Mouse (Mus musculus): ENCODE results near the gene C530025M09Rik. TPM values are rescaled to one million over a fixed set of nuclear protein-coding genes. Genes with fewer than 3 reads are reported as not detected.

The C530025M09Rik gene
- polyA plus RNA-seq, 1 experiment = not detected

DNA sequence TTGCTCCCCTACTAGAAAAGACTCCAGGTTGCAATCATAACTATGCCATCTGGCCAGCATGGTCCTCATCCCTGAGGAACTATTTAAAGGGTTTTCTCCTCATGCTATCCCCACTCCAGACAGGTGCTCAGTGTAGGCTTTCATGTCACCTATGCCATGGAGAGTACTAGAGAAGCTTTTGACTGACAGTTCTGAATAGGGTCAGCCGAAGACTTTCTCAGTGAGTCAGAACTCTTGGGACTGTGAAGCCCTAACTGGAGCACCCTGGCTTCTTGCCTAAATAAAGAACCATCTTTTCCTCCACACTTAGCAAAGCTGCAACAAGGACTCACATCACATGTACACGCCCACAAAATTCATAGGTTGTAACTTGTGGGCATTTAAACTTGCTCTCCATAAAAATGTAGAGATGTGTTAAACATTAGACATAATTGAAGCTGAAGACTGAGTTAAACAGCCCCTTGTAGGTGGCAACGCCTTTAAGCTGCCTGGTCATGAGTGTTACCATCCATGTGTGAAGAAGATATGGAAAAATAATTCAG lies 26.3 kb downstream of the C530025M09Rik start:
- Histone ChIP-seq H3K4me3 (ENCODE audit: low read depth, low read length) (no peak overlapping the region), H3K36me3 (ENCODE audit: control insufficient read depth, insufficient read depth, low read length) (no peaks in the 10 kb centered on the region), H3K27me3 (ENCODE audit: control insufficient read depth, insufficient read depth, low read length) (no peaks in the 10 kb centered on the region), H3K27ac (ENCODE audit: insufficient read depth, low read depth, low read length) (no peak overlapping the region), H3K4me1 (ENCODE audit: control insufficient read depth, insufficient read depth, insufficient read length, low read length) (no peaks in the 10 kb centered on the region)
- 69% methylated on average over 3 of the region's 3 CpGs for WGBS
- no peak for TF ChIP-seq CTCF (IDR thresholded peaks at IDR 0.05; ENCODE audit: extremely low read depth, insufficient read length, insufficient replicate concordance, low read depth, low read length)
- no peak for TF ChIP-seq POLR2A (IDR thresholded peaks at IDR 0.05; ENCODE audit: low read depth, low read length)

DNA sequence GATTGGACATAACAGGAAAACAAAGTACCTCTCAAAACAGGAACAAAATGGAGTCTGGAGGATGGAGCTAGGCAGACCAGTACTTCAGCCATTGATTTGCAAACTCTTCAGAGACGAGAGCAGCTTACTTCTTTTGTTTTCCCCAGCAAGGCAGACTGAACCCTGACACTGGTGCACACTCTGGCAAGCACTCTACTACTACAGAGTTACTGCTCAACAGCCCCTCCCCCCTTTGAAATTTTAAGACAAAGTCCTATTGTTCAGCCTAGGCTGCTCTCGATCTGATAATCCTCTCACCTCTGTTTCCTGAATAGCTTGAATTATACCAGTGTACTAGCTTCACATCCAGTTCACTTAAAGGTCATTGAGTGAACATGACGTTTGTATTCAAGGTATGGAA lies 32.4 kb downstream of the C530025M09Rik start:
- Histone ChIP-seq H3K4me1 (ENCODE audit: control insufficient read depth, insufficient read depth, insufficient read length, low read length) (no peaks in the 10 kb centered on the region), H3K4me3 (ENCODE audit: low read depth, low read length) (no peak overlapping the region), H3K27me3 (ENCODE audit: control insufficient read depth, insufficient read depth, low read length) (no peaks in the 10 kb centered on the region), H3K36me3 (ENCODE audit: control insufficient read depth, insufficient read depth, low read length) (no peaks in the 10 kb centered on the region), H3K27ac (ENCODE audit: insufficient read depth, low read depth, low read length) (no peak overlapping the region)
- TF ChIP-seq POLR2A (IDR thresholded peaks at IDR 0.05; ENCODE audit: low read depth, low read length) = no peak
- TF ChIP-seq CTCF (IDR thresholded peaks at IDR 0.05; ENCODE audit: extremely low read depth, insufficient read length, insufficient replicate concordance, low read depth, low read length) = no peak
- WGBS = 7% methylated on average over 3 of the region's 3 CpGs

Other genes starting within 250 kb of the C530025M09Rik start
- 0.75 and 1.4 TPM in 2 replicates for gene Syndig1, start 2.0 kb downstream of the C530025M09Rik start, polyA plus RNA-seq (2012; rRNA removed)